Mouse (Mus musculus): ENCODE results near the gene Aftph.

DNA sequence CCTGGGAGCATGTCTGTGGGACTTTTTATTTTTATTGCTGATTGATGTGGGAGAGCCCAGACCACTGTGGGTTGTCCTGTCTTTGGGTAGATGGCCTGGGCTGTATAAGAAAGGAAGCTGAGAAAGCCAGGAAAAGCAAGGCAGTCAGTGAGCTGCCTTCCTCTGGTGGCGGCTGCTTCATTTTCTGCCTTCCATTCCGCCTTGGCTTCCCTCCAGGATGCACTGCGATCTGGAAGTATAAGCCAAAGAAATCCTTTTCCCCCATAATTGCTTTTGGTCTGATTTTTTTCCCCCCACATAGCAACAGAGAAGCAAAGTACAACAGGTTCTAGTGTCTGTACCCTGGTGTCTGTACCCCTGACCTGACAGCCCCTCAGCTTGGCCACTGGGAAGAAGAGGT is 82.3 kb downstream of the Aftph start:
- TF ChIP-seq CTCF (IDR thresholded peaks at IDR 0.05; ENCODE audit: control insufficient read depth, insufficient read depth, insufficient read length), result no peak
- no peak for TF ChIP-seq USF1 (IDR thresholded peaks at IDR 0.05; ENCODE audit: low read depth)
- TF ChIP-seq MYOG (IDR thresholded peaks at IDR 0.05; ENCODE audit: control insufficient read depth, extremely low read depth, insufficient read length), result no peak
